Mouse (Mus musculus) CH12.LX (cell line): Measurements from ENCODE around the gene Camkk2. TPM values are rescaled to one million over a fixed set of nuclear protein-coding genes. Genes with fewer than 3 reads are reported as not detected.

Experiments used
- DNase-seq: peaks from one replicate; pipeline ENCODE4 v3.0.0-alpha.2; 2013; ENCODE audit errors: extremely low read depth
- H3K27ac ChIP-seq: 2 replicates; pipeline ENCODE4 v1.5.1; 2012; ENCODE audit warnings: low read depth, mild to moderate bottlenecking, control low read depth, moderate library complexity; ENCODE audit not compliant: insufficient read depth
- H3K27me3 ChIP-seq: replicated peaks from 2 replicates; pipeline ENCODE3; 2012; ENCODE audit warnings: inconsistent platforms
- H3K36me3 ChIP-seq, 2 experiments: replicated peaks in 1 of 2; 2 replicates each; pipeline versions ENCODE3 to v1.6.1; 2012; ENCODE audit warnings: inconsistent platforms in 1 of 2, low read length in 1 of 2, mild to moderate bottlenecking in 1 of 2, mixed read lengths in 1 of 2, moderate library complexity in 1 of 2; ENCODE audit not compliant: control insufficient read depth in 1 of 2, insufficient read depth in 1 of 2
- H3K4me1 ChIP-seq, 2 experiments: 2 replicates each; pipeline ENCODE4 v1.6.1; 2012; ENCODE audit warnings: inconsistent platforms in 1 of 2, moderate library complexity in 1 of 2; ENCODE audit not compliant: insufficient read depth in 2 of 2, control insufficient read depth in 1 of 2
- H3K4me2 ChIP-seq: 2 replicates; pipeline ENCODE4 v1.6.1; 2012; ENCODE audit warnings: low read depth, mild to moderate bottlenecking, control low read depth; ENCODE audit not compliant: poor library complexity, insufficient read depth, severe bottlenecking
- H3K4me3 ChIP-seq, 3 experiments: fragments of 150-350 bp in 1 of 3; sonication (generic) in 1 of 3; replicated peaks in 1 of 3; 2 replicates each; pipeline versions ENCODE3 to v1.5.1; 2011 to 2012; ENCODE audit warnings: low read depth in 2 of 3, low read length in 2 of 3, mild to moderate bottlenecking in 2 of 3, moderate library complexity in 2 of 3, control low read depth in 1 of 3, improper control_type of control experiment in 1 of 3, inconsistent platforms in 1 of 3, mixed read lengths in 1 of 3; ENCODE audit not compliant: poor library complexity in 1 of 3
- H3K79me2 ChIP-seq: replicated peaks from 2 replicates; pipeline ENCODE4 v1.6.1; 2012; ENCODE audit warnings: mild to moderate bottlenecking, moderate library complexity; ENCODE audit not compliant: control insufficient read depth, poor library complexity, insufficient read depth, severe bottlenecking; ENCODE audit errors: extremely low read depth
- H3K9ac ChIP-seq: 2 replicates; pipeline ENCODE4 v1.6.1; 2012; ENCODE audit warnings: low read depth, mild to moderate bottlenecking, control low read depth, moderate library complexity; ENCODE audit not compliant: insufficient read depth
- H3K9me3 ChIP-seq: replicated peaks from 2 replicates; pipeline ENCODE3; 2012; ENCODE audit warnings: low read length, inconsistent platforms, mixed read lengths
- BHLHE40 ChIP-seq: IDR thresholded peaks from 2 replicates; pipeline ENCODE4 v1.6.1; 2011; ENCODE audit warnings: mild to moderate bottlenecking, low read depth, low read length, improper control_type of control experiment
- CHD2 ChIP-seq: IDR thresholded peaks from 2 replicates; pipeline ENCODE4 v1.6.1; 2011; ENCODE audit warnings: low read length, improper control_type of control experiment
- E2F4 ChIP-seq: IDR thresholded peaks from 2 replicates; pipeline ENCODE4 v1.6.1; 2011; ENCODE audit warnings: low read depth, low read length, improper control_type of control experiment; ENCODE audit not compliant: insufficient replicate concordance
- ELF1 ChIP-seq: IDR thresholded peaks from 2 replicates; pipeline ENCODE4 v1.6.1; 2014; ENCODE audit warnings: low read depth, mild to moderate bottlenecking, inconsistent platforms, low read length, improper control_type of control experiment
- EP300 ChIP-seq: IDR thresholded peaks from 2 replicates; pipeline ENCODE4 v1.6.1; 2011; ENCODE audit warnings: low read length, improper control_type of control experiment
- ETS1 ChIP-seq: conservative IDR thresholded peaks from 2 replicates; pipeline ENCODE4 v1.6.1; 2012; ENCODE audit warnings: low read depth, mild to moderate bottlenecking, inconsistent platforms, low read length, improper control_type of control experiment, moderate library complexity
- HCFC1 ChIP-seq: IDR thresholded peaks from 2 replicates; pipeline ENCODE4 v1.6.1; 2012; ENCODE audit warnings: low read depth, mild to moderate bottlenecking, inconsistent platforms, low read length, improper control_type of control experiment
- IRF4 ChIP-seq: IDR thresholded peaks from 2 replicates; pipeline ENCODE4 v1.6.1; 2014; ENCODE audit warnings: low read depth, mild to moderate bottlenecking, inconsistent platforms, low read length, improper control_type of control experiment
- JUND ChIP-seq: conservative IDR thresholded peaks from 2 replicates; pipeline ENCODE4 v1.6.1; 2011; ENCODE audit warnings: low read depth, low read length, improper control_type of control experiment
- KAT2A ChIP-seq: IDR thresholded peaks from 2 replicates; pipeline ENCODE4 v1.6.1; 2012; ENCODE audit warnings: low read length, improper control_type of control experiment, inconsistent platforms; ENCODE audit not compliant: insufficient replicate concordance
- MAFK ChIP-seq: IDR thresholded peaks from 2 replicates; pipeline ENCODE4 v1.6.1; 2011; ENCODE audit warnings: low read length, improper control_type of control experiment; ENCODE audit not compliant: insufficient replicate concordance
- MAX ChIP-seq: IDR thresholded peaks from 2 replicates; pipeline ENCODE4 v1.6.1; 2011; ENCODE audit warnings: low read length, improper control_type of control experiment
- MAZ ChIP-seq: IDR thresholded peaks from 2 replicates; pipeline ENCODE4 v1.6.1; 2012; ENCODE audit warnings: low read depth, mild to moderate bottlenecking, inconsistent platforms, low read length, improper control_type of control experiment, moderate library complexity
- MEF2A ChIP-seq: IDR thresholded peaks from 2 replicates; pipeline ENCODE4 v1.6.1; 2014; ENCODE audit warnings: low read depth, mild to moderate bottlenecking, inconsistent platforms, low read length, improper control_type of control experiment, borderline replicate concordance
- MXI1 ChIP-seq: IDR thresholded peaks from 2 replicates; pipeline ENCODE4 v1.6.1; 2011; ENCODE audit warnings: mild to moderate bottlenecking, low read depth, low read length, improper control_type of control experiment
- MYC ChIP-seq: IDR thresholded peaks from 2 replicates; pipeline ENCODE4 v1.6.1; 2011; ENCODE audit warnings: low read depth, mild to moderate bottlenecking, improper control_type of control experiment, low read length
- NELFE ChIP-seq: IDR thresholded peaks from 2 replicates; pipeline ENCODE4 v1.6.1; 2011; ENCODE audit warnings: low read depth, low read length, improper control_type of control experiment
- NRF1 ChIP-seq: IDR thresholded peaks from 2 replicates; pipeline ENCODE4 v1.6.1; 2014; ENCODE audit warnings: low read depth, mild to moderate bottlenecking, inconsistent platforms, low read length, improper control_type of control experiment, moderate library complexity
- PAX5 ChIP-seq: IDR thresholded peaks from 2 replicates; pipeline ENCODE4 v1.6.1; 2012; ENCODE audit warnings: low read length, inconsistent platforms, mixed read lengths
- POLR2A ChIP-seq: IDR thresholded peaks from 2 replicates; pipeline ENCODE4 v1.6.1; 2011; ENCODE audit warnings: low read depth, mild to moderate bottlenecking, improper control_type of control experiment, low read length
- SIN3A ChIP-seq: IDR thresholded peaks from 2 replicates; pipeline ENCODE4 v1.6.1; 2012; ENCODE audit warnings: low read length, improper control_type of control experiment, inconsistent platforms
- SMC3 ChIP-seq: IDR thresholded peaks from 2 replicates; pipeline ENCODE4 v1.6.1; 2011; ENCODE audit warnings: low read depth, low read length, improper control_type of control experiment
- TCF12 ChIP-seq: IDR thresholded peaks from 2 replicates; pipeline ENCODE4 v1.6.1; 2014; ENCODE audit warnings: low read depth, mild to moderate bottlenecking, inconsistent platforms, low read length, improper control_type of control experiment
- ZC3H11A ChIP-seq: IDR thresholded peaks from 2 replicates; pipeline ENCODE4 v1.6.1; 2012; ENCODE audit warnings: low read depth, mild to moderate bottlenecking, inconsistent platforms, low read length, improper control_type of control experiment
- ZKSCAN1 ChIP-seq: IDR thresholded peaks from 2 replicates; pipeline ENCODE4 v1.6.1; 2012; ENCODE audit warnings: low read depth, inconsistent platforms, low read length, improper control_type of control experiment, borderline replicate concordance
- ZMIZ1 ChIP-seq: IDR thresholded peaks from 2 replicates; pipeline ENCODE4 v1.6.1; 2012; ENCODE audit warnings: low read depth, mild to moderate bottlenecking, inconsistent platforms, low read length, improper control_type of control experiment
- ZNF384 ChIP-seq: IDR thresholded peaks from 2 replicates; pipeline ENCODE4 v1.6.1; 2012; ENCODE audit warnings: low read depth, low read length, improper control_type of control experiment, inconsistent platforms
- dilution Hi-C: fragments of 300-500 bp; cut with MboI; formaldehyde crosslinking; loops from 2 replicates; pipeline ENCODE4 v1.14.3; 2020; ENCODE audit warnings: low sequenced_read_pairs; ENCODE audit not compliant: extremely low pct_unique_long_range_greater_than_20kb, extremely low pct_ligation_motif_present
- in situ Hi-C: fragments of 300-500 bp; cut with MboI; formaldehyde crosslinking; loops from 3 replicates; pipeline ENCODE4 v1.14.3; 2019; ENCODE audit warnings: low sequenced_read_pairs, low pct_ligation_motif_present, low pct_unique_long_range_greater_than_20kb, mixed read lengths
- polyA plus RNA-seq: library from polyadenylated mRNA; unstranded; fragments of >175 nt; gene quantifications from 2 replicates; pipeline ENCODE4 v1.2.1, GENCODE M21; 2012; ENCODE audit warnings: low read depth; ENCODE audit not compliant: insufficient read length
- total RNA-seq, 2 experiments: library from RNA; depleted of rRNA; stranded (reverse); fragments of 300-350 nt in 1 of 2; fragments of >200 nt in 1 of 2; gene quantifications; 2 replicates each; pipeline ENCODE4 v1.2.3; 2012 to 2014

The Camkk2 gene
- total and polyA plus RNA-seq, 3 experiments = 8.6 to 12.7 (median 12.3) TPM

DNA sequence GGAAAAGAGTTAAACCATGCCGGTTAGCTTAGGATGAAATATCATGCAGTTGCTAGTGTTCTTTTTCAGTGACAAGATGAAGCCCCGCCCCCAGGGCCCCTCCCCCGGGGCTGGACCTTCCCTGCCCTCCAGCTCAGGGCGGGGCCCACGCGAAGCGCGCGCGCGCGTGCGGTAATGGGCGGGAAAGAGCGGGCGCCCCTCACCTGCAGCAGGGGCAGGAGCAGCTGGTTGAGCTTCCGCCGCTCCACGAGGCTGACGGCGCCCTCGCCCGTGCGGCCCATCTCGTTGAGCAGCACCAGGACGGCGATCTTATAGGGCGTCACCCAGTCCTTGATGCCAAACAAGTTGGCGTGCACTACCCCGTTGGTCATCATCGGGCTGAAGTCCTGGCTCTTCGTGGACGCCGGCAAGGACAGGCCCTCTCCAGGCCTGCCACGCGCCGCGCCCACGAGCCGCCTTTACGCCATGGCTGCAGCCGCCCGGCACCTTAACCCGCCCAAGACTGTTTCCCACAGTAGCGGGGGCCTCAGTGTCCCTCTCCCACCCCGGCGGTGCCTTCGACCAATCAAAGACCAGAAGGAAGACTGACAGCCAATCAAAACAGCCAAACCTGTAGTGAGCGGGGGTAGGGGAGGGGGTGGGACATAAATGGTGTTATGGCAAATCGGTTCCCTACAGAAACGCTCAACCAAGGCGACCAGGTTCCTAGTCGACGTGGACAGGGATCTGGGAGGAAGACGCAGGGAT is 41.7 kb upstream of the Camkk2 start, which contains the start of gene Anapc5 (continued):
- TF ChIP-seq POLR2A (peak; percentile 92), MYC (peak; percentile 93), MXI1 (peak; percentile 72), MEF2A (peak; percentile 79), ELF1 (peak; percentile 81), E2F4 (peak; percentile 91), ETS1 (peak; percentile 69), BHLHE40 (peak; percentile 60), KAT2A (peak; percentile 82; the same call in 1 of the 2 replicates), ZMIZ1 (peak; percentile 84), CHD2 (peak; percentile 97), MAFK (0 out of 2 replicates have a peak, but pooled peaks have one; percentile 24), IRF4 (peak; percentile 89), ZKSCAN1 (no peak; the same call in 1 of the 2 replicates), EP300 (peak; percentile 20; the same call in 1 of the 2 replicates), SIN3A (peak; percentile 88), SMC3 (no peak; the same call in 1 of the 2 replicates), PAX5 (no peak), ZC3H11A (no peak), ZNF384 (no peak)

DNA sequence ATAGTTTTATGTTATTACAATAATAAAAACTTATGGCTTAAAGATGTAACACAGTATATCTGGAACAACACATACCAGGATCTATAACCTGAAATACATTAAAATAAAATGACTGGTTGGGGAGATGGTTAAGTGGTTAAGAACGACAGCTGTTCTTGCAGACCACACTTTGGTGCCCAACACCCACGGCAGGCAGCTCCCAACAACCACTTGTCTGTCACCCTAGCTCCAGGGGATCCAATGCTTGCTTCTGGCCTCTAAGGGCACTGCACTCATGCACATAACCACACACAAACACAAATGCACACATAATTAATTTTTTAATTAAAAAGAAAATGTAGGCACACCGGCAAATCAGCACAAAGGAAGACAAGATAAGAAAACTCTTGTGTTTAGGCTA is 33.5 kb upstream of the Camkk2 start:
- TF ChIP-seq TCF12 (no peak), E2F4 (no peak), MAX (no peak), MAFK (no peak), ZMIZ1 (no peak), MAZ (no peak), JUND (no peak), NELFE (no peak), HCFC1 (no peak), NRF1 (no peak), ZKSCAN1 (no peak)
- no peak overlapping the region for H3K27ac ChIP-seq
- peaks cover 59 to 76% of the 10 kb centered on the region in 2 experiments for H3K36me3 ChIP-seq
- H3K9me3 ChIP-seq = no peaks in the 10 kb centered on the region
- no peaks in the 10 kb centered on the region; the same call in 1 of the 2 replicates for H3K79me2 ChIP-seq
- no peak overlapping the region for H3K4me2 ChIP-seq
- no peaks in the 10 kb centered on the region for H3K27me3 ChIP-seq
- H3K4me3 ChIP-seq = no peak overlapping the region
- H3K9ac ChIP-seq = no peak overlapping the region
- dilution Hi-C loops = no loop called here
- in situ Hi-C loops = no loop called here
- H3K4me1 ChIP-seq = peaks cover 0 to 6% of the 10 kb centered on the region in 2 experiments; a peak in 1 of 4 replicates
- no peak for DNase-seq
